ENCODE assay signal across 15 mouse cellular contexts in genomic region chr12:107962852-107963251, GRCm38 (mm10). TPM values are rescaled to one million over a fixed set of nuclear protein-coding genes. Genes with fewer than 3 reads are reported as not detected.
DNase-seq lines count a peak whose midpoint lies in the region; ATAC-seq lines count a peak whose summit lies in the region.
"Had no signal": no experiment of that assay in that cellular context is flagged by ENCODE, and none has a peak within 500 bp of the region (broad histone marks: within the 10 kb centered on the region; RNA-seq: fewer than 3 reads in every experiment).

No protein-coding gene starts in this region.

- no peak for ATAC-seq in heart, embryonic 11.5 days (replicated peaks; ENCODE audit: insufficient number of reproducible peaks, low FRiP score, low TSS enrichment)
- no peak for ATAC-seq in midbrain, embryonic 13.5 days
- ATAC-seq in midbrain, embryonic 16.5 days = no peak
- 0 out of 2 replicates have a peak, but pooled peaks have one; percentile 22 for ATAC-seq in forebrain, embryonic 14.5 days

- H3K4me1 ChIP-seq in heart, embryonic 11.5 days (ENCODE audit: control insufficient read depth, insufficient read depth, low read length) = peaks cover 19% of the 10 kb centered on the region
- peaks cover 84% of the 10 kb centered on the region for H3K4me1 ChIP-seq in midbrain, embryonic 13.5 days (replicated peaks)
- H3K4me1 ChIP-seq in midbrain, embryonic 16.5 days (ENCODE audit: control insufficient read depth, insufficient read depth, low read length) = peaks cover 22% of the 10 kb centered on the region
- peaks cover 66% of the 10 kb centered on the region for H3K4me1 ChIP-seq in forebrain, embryonic 14.5 days (ENCODE audit: control insufficient read depth, insufficient read depth, low read length)

- H3K36me3 ChIP-seq in heart, embryonic 11.5 days (ENCODE audit: control insufficient read depth, insufficient read depth, low read length) = no peaks in the 10 kb centered on the region
- H3K36me3 ChIP-seq in midbrain, embryonic 13.5 days = no peaks in the 10 kb centered on the region
- no peaks in the 10 kb centered on the region for H3K36me3 ChIP-seq in midbrain, embryonic 16.5 days (ENCODE audit: control insufficient read depth, insufficient read depth, low read length)
- H3K36me3 ChIP-seq in forebrain, embryonic 14.5 days (ENCODE audit: control insufficient read depth, insufficient read depth, low read length) = no peaks in the 10 kb centered on the region
- H3K36me3 ChIP-seq: hindbrain, embryonic 15.5 days; kidney, embryonic 15.5 days had no signal

- H3K4me2 ChIP-seq in heart, embryonic 11.5 days = peak overlapping the region; percentile 9; the same call in 1 of the 2 replicates
- H3K4me2 ChIP-seq in midbrain, embryonic 13.5 days (replicated peaks) = no peak overlapping the region
- H3K4me2 ChIP-seq in midbrain, embryonic 16.5 days (ENCODE audit: low read length) = no peak overlapping the region
- peak overlapping the region; percentile 4; the same call in 1 of the 2 replicates for H3K4me2 ChIP-seq in forebrain, embryonic 14.5 days (ENCODE audit: low read length)
- H3K4me2 ChIP-seq: hindbrain, embryonic 15.5 days; kidney, embryonic 15.5 days had no signal

- no peak for DNase-seq in heart, adult 8-10 months (ENCODE audit: low spot score)
- no peak for DNase-seq in forebrain, embryonic 14.5 days (ENCODE audit: low spot score)
- DNase-seq in naive thymus-derived CD4-positive, alpha-beta T cell, adult 2 months (ENCODE audit: low read depth) = peak; percentile 52
- DNase-seq in gastrocnemius, postnatal 4 days (ENCODE audit: low spot score in 2 of 2) = no peak
- no peak for DNase-seq in left cerebral cortex, postnatal 25 days (ENCODE audit: low spot score in 2 of 2)
- DNase-seq: adrenal gland, postnatal 25 days; cerebellum, postnatal 36 days; gastrocnemius, adult 2 months; lung, postnatal 36 days had no signal

- 39% methylated on average over 7 of the region's 7 CpGs for WGBS in heart, embryonic 11.5 days (ENCODE audit: insufficient replicate concordance)
- 54% methylated on average over 7 of the region's 7 CpGs for WGBS in midbrain, embryonic 13.5 days
- WGBS in midbrain, embryonic 16.5 days = 48% methylated on average over 7 of the region's 7 CpGs
- 22% methylated on average over 7 of the region's 7 CpGs for WGBS in forebrain, embryonic 14.5 days

- H3K27me3 ChIP-seq in heart, embryonic 11.5 days (ENCODE audit: control insufficient read depth, insufficient read depth, low read length) = no peaks in the 10 kb centered on the region
- no peaks in the 10 kb centered on the region for H3K27me3 ChIP-seq in midbrain, embryonic 13.5 days
- H3K27me3 ChIP-seq in midbrain, embryonic 16.5 days (ENCODE audit: control insufficient read depth, insufficient read depth, low read depth, low read length) = no peaks in the 10 kb centered on the region
- H3K27me3 ChIP-seq in forebrain, embryonic 14.5 days (replicated peaks; ENCODE audit: control insufficient read depth, insufficient read depth, low read length) = no peaks in the 10 kb centered on the region
- H3K27me3 ChIP-seq: hindbrain, embryonic 15.5 days; kidney, embryonic 15.5 days had no signal

- intact Hi-C loops in left cerebral cortex, postnatal 25 days (cut with DNase I) = no loop called here

- H3K9me3 ChIP-seq in heart, embryonic 11.5 days (replicated peaks; ENCODE audit: control insufficient read depth, low read length) = no peaks in the 10 kb centered on the region
- H3K9me3 ChIP-seq in midbrain, embryonic 13.5 days = no peaks in the 10 kb centered on the region
- H3K9me3 ChIP-seq in midbrain, embryonic 16.5 days (replicated peaks; ENCODE audit: control insufficient read depth, low read length, poor library complexity, severe bottlenecking) = no peaks in the 10 kb centered on the region
- no peaks in the 10 kb centered on the region for H3K9me3 ChIP-seq in forebrain, embryonic 14.5 days (replicated peaks; ENCODE audit: control insufficient read depth, low read length)
- H3K9me3 ChIP-seq: hindbrain, embryonic 15.5 days; kidney, embryonic 15.5 days had no signal

- H3K4me3 ChIP-seq in heart, embryonic 11.5 days (ENCODE audit: low read depth, low read length) = no peak overlapping the region
- no peak overlapping the region for H3K4me3 ChIP-seq in midbrain, embryonic 13.5 days (replicated peaks)
- no peak overlapping the region for H3K4me3 ChIP-seq in midbrain, embryonic 16.5 days (ENCODE audit: low read depth, low read length)
- H3K4me3 ChIP-seq in forebrain, embryonic 14.5 days (ENCODE audit: low read depth, low read length) = no peak overlapping the region
- H3K4me3 ChIP-seq: erythroblast, embryonic 14.5 days; gastrocnemius, adult 2 months; hindbrain, embryonic 15.5 days; kidney, embryonic 15.5 days had no signal

- H3K9ac ChIP-seq in heart, embryonic 11.5 days (ENCODE audit: low read depth, low read length) = no peak overlapping the region
- no peak overlapping the region for H3K9ac ChIP-seq in midbrain, embryonic 13.5 days (replicated peaks)
- no peak overlapping the region for H3K9ac ChIP-seq in midbrain, embryonic 16.5 days (ENCODE audit: low read depth, low read length)
- H3K9ac ChIP-seq in forebrain, embryonic 14.5 days (ENCODE audit: low read length) = peak overlapping the region; percentile 8; the same call in 1 of the 2 replicates
- H3K9ac ChIP-seq: hindbrain, embryonic 15.5 days; kidney, embryonic 15.5 days had no signal

- no peak overlapping the region for H3K27ac ChIP-seq in heart, embryonic 11.5 days (ENCODE audit: low read depth, low read length)
- peak overlapping the region; percentile 69 for H3K27ac ChIP-seq in midbrain, embryonic 13.5 days
- H3K27ac ChIP-seq in midbrain, embryonic 16.5 days (ENCODE audit: low read length) = no peak overlapping the region; the same call in 1 of the 2 replicates
- H3K27ac ChIP-seq in forebrain, embryonic 14.5 days (ENCODE audit: low read depth, low read length) = peak overlapping the region; percentile 72
- H3K27ac ChIP-seq: gastrocnemius, adult 2 months; hindbrain, embryonic 15.5 days; kidney, embryonic 15.5 days had no signal

RNA-seq across cellular contexts. Expression of gene Bcl11b, which starts 40.5 kb away (rescaled TPM):
- polyA plus RNA-seq in heart, embryonic 11.5 days (2014; fragmentation: Nextera tagmentation; extraction: Ambion mirVana) = 1.7 and 3.5 TPM in 2 replicates
- 1 to 10 TPM in 2 of 4 experiments, under 1 TPM in 2; 0.75 to 1.8 (median 0.99) TPM for total RNA-seq in heart, adult 8-10 months (2022)
- polyA plus RNA-seq in midbrain, embryonic 13.5 days (2015; fragmentation: Nextera tagmentation; extraction: Ambion mirVana) = 19.2 and 27.0 TPM in 2 replicates
- 22.6 and 23.9 TPM in 2 replicates for polyA plus RNA-seq in midbrain, embryonic 16.5 days (2015; fragmentation: Nextera tagmentation; extraction: Ambion mirVana)
- 76.7 and 86.5 TPM in 2 replicates for polyA plus RNA-seq in forebrain, embryonic 14.5 days (2014; fragmentation: Nextera tagmentation; extraction: Ambion mirVana)
- under 1 TPM; 0.54 to 0.56 TPM for total RNA-seq in gastrocnemius, postnatal 4 days (2021)
- 10 to 100 TPM; 54.4 to 71.5 TPM for total RNA-seq in left cerebral cortex, postnatal 25 days (2021)
- polyA plus RNA-seq: erythroblast, embryonic 14.5 days had no signal

Comparison
In these comparisons a context has a peak if more than half of its experiments do, and no peak if none do; other contexts are left out.
1. H3K27ac ChIP-seq: peak in midbrain, embryonic 13.5 days (single experiment) and forebrain, embryonic 14.5 days (single experiment); none in heart, embryonic 11.5 days (single experiment) and midbrain, embryonic 16.5 days (single experiment).
2. H3K4me2 ChIP-seq: peak in heart, embryonic 11.5 days (single experiment) and forebrain, embryonic 14.5 days (single experiment); none in midbrain, embryonic 13.5 days (single experiment) and midbrain, embryonic 16.5 days (single experiment).